Mouse (Mus musculus): ENCODE measurements around the gene Higd1c.

DNA sequence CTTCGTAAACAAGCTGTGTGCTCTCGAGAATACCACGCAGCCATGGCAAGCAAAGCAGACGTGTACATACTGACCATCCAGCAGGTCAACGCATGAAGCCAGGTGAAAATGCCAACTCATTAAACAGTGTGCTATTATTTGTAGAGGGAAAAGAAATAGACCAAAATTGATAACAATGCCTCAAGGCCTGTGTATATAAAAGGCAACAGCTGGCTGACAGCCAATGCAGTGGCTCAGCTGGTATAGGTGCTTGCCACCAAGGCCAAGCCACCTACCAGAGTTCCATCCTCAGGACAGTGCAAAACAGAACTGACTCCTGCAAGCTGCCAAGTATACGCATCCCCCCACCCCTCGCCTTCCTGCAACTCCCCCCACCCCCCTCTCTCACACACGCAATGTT is 51.3 kb downstream of the Higd1c start:
- TF ChIP-seq POLR2A (IDR thresholded peaks at IDR 0.05; ENCODE audit: borderline replicate concordance, insufficient read depth, low read length) (no peak), CTCF (IDR thresholded peaks at IDR 0.05; ENCODE audit: borderline replicate concordance, insufficient read depth, low read depth, low read length) (no peak)

Data from cerebellum, adult 2 months (tissue).